In genomic region chr11:52001341-52001740, GRCm38 (mm10) we compare ENCODE assay signal across 8 mouse cellular contexts. TPM values are rescaled to one million over a fixed set of nuclear protein-coding genes. Genes with fewer than 3 reads are reported as not detected.
DNase-seq lines count a peak whose midpoint lies in the region; ATAC-seq lines count a peak whose summit lies in the region.

No protein-coding gene starts in this region.

- peak overlapping the region; percentile 88; the same call in 1 of the 2 replicates for H3K4me3 ChIP-seq in kidney, embryonic 14.5 days (ENCODE audit: low read length)
- peak overlapping the region; percentile 98; the same call in 1 of the 2 replicates for H3K4me3 ChIP-seq in forebrain, embryonic 14.5 days (ENCODE audit: low read depth, low read length)
- no peak overlapping the region; the same call in 1 of the 2 replicates for H3K4me3 ChIP-seq in liver, embryonic 15.5 days (replicated peaks)

- no peaks in the 10 kb centered on the region for H3K9me3 ChIP-seq in kidney, embryonic 14.5 days (ENCODE audit: control insufficient read depth, low read length)
- H3K9me3 ChIP-seq in forebrain, embryonic 14.5 days (replicated peaks; ENCODE audit: control insufficient read depth, low read length), result no peaks in the 10 kb centered on the region
- no peaks in the 10 kb centered on the region for H3K9me3 ChIP-seq in liver, embryonic 15.5 days (replicated peaks)

- H3K36me3 ChIP-seq in kidney, embryonic 14.5 days (ENCODE audit: control insufficient read depth, insufficient read depth, low read length), result peaks cover 14% of the 10 kb centered on the region
- H3K36me3 ChIP-seq in forebrain, embryonic 14.5 days (ENCODE audit: control insufficient read depth, insufficient read depth, low read length), result peaks cover 15% of the 10 kb centered on the region
- peaks cover 15% of the 10 kb centered on the region for H3K36me3 ChIP-seq in liver, embryonic 15.5 days (replicated peaks)

- H3K4me2 ChIP-seq in kidney, embryonic 14.5 days (replicated peaks; ENCODE audit: low read depth, low read length), result peak overlapping the region; percentile 17
- peak overlapping the region; percentile 58 for H3K4me2 ChIP-seq in forebrain, embryonic 14.5 days (ENCODE audit: low read length)
- H3K4me2 ChIP-seq in liver, embryonic 15.5 days, result peak overlapping the region; percentile 81

- no peak for DNase-seq in kidney, postnatal 25 days
- DNase-seq in ZHBTc4 (ENCODE audit: low read depth, low spot score), result peak; percentile 8
- DNase-seq in forebrain, embryonic 14.5 days (ENCODE audit: low spot score), result no peak
- no peak for DNase-seq in left cerebral cortex, adult 11 months (ENCODE audit: low spot score)
- DNase-seq in urinary bladder, postnatal 36 days (ENCODE audit: low spot score in 2 of 2), result no peak

- H3K27me3 ChIP-seq in kidney, embryonic 14.5 days (ENCODE audit: control insufficient read depth, insufficient read depth, low read length), result no peaks in the 10 kb centered on the region
- no peaks in the 10 kb centered on the region for H3K27me3 ChIP-seq in forebrain, embryonic 14.5 days (replicated peaks; ENCODE audit: control insufficient read depth, insufficient read depth, low read length)
- no peaks in the 10 kb centered on the region for H3K27me3 ChIP-seq in liver, embryonic 15.5 days

- peaks cover 25% of the 10 kb centered on the region for H3K4me1 ChIP-seq in kidney, embryonic 14.5 days (ENCODE audit: control insufficient read depth, insufficient read depth, low read length)
- H3K4me1 ChIP-seq in forebrain, embryonic 14.5 days (ENCODE audit: control insufficient read depth, insufficient read depth, low read length), result peaks cover 31% of the 10 kb centered on the region
- peaks cover 63% of the 10 kb centered on the region for H3K4me1 ChIP-seq in liver, embryonic 15.5 days (replicated peaks)

- 58% methylated on average over 10 of the region's 10 CpGs for WGBS in kidney, embryonic 14.5 days
- 41% methylated on average over 10 of the region's 10 CpGs for WGBS in forebrain, embryonic 14.5 days
- WGBS in liver, embryonic 15.5 days (ENCODE audit: insufficient replicate concordance), result 61% methylated on average over 10 of the region's 10 CpGs

- ATAC-seq in kidney, embryonic 14.5 days (ENCODE audit: low FRiP score, low TSS enrichment), result no peak
- ATAC-seq in forebrain, embryonic 14.5 days, result no peak
- ATAC-seq in liver, embryonic 15.5 days (ENCODE audit: insufficient read depth), result no peak
- no peak for ATAC-seq in megakaryocyte progenitor cell, adult 5-6 weeks (replicated peaks; ENCODE audit: poor library complexity)

- H3K27ac ChIP-seq in kidney, embryonic 14.5 days (ENCODE audit: low read depth, low read length), result peak overlapping the region; percentile 53; the same call in 1 of the 2 replicates
- H3K27ac ChIP-seq in forebrain, embryonic 14.5 days (ENCODE audit: low read depth, low read length), result peak overlapping the region; percentile 94; the same call in 1 of the 2 replicates
- peak overlapping the region; percentile 45; the same call in 1 of the 2 replicates for H3K27ac ChIP-seq in liver, embryonic 15.5 days (replicated peaks)

- no peak overlapping the region; the same call in 1 of the 2 replicates for H3K9ac ChIP-seq in kidney, embryonic 14.5 days (ENCODE audit: low read depth, low read length)
- peak overlapping the region; percentile 50; the same call in 1 of the 2 replicates for H3K9ac ChIP-seq in forebrain, embryonic 14.5 days (ENCODE audit: low read length)
- no peak overlapping the region for H3K9ac ChIP-seq in liver, embryonic 15.5 days

RNA-seq across cellular contexts. Expression of gene Ube2b, which starts 0.8 kb away (rescaled TPM):
- polyA plus RNA-seq in kidney, embryonic 14.5 days (2014; fragmentation: Nextera tagmentation; extraction: Ambion mirVana), result 149 and 215 TPM in 2 replicates
- 189 and 211 TPM in 2 replicates for polyA plus RNA-seq in forebrain, embryonic 14.5 days (2014; fragmentation: Nextera tagmentation; extraction: Ambion mirVana)
- polyA plus RNA-seq in liver, embryonic 15.5 days (2015; fragmentation: Nextera tagmentation; extraction: Ambion mirVana), result 118 and 139 TPM in 2 replicates
- 84.4 and 88.0 TPM in 2 replicates for total RNA-seq in megakaryocyte progenitor cell, adult 5-6 weeks (2015)
- 68.8 and 102 TPM in 2 replicates for total RNA-seq in megakaryocyte progenitor cell, adult 5-6 weeks (2017)

RNA-seq across cellular contexts. Expression of gene Cdkl3, which starts 2.7 kb away (rescaled TPM):
- polyA plus RNA-seq in kidney, embryonic 14.5 days (2014; fragmentation: Nextera tagmentation; extraction: Ambion mirVana), result 9.7 and 10.1 TPM in 2 replicates
- 20.4 and 22.3 TPM in 2 replicates for polyA plus RNA-seq in forebrain, embryonic 14.5 days (2014; fragmentation: Nextera tagmentation; extraction: Ambion mirVana)
- polyA plus RNA-seq in liver, embryonic 15.5 days (2015; fragmentation: Nextera tagmentation; extraction: Ambion mirVana), result 0.78 and 1.3 TPM in 2 replicates
- total RNA-seq in megakaryocyte progenitor cell, adult 5-6 weeks (2015), result 3.3 and 4.1 TPM in 2 replicates
- 3.9 and 6.1 TPM in 2 replicates for total RNA-seq in megakaryocyte progenitor cell, adult 5-6 weeks (2017)

RNA-seq across cellular contexts. Expression of gene Cdkn2aipnl, which starts 33.9 kb away (rescaled TPM):
- 87.9 and 104 TPM in 2 replicates for polyA plus RNA-seq in kidney, embryonic 14.5 days (2014; fragmentation: Nextera tagmentation; extraction: Ambion mirVana)
- 117 and 121 TPM in 2 replicates for polyA plus RNA-seq in forebrain, embryonic 14.5 days (2014; fragmentation: Nextera tagmentation; extraction: Ambion mirVana)
- polyA plus RNA-seq in liver, embryonic 15.5 days (2015; fragmentation: Nextera tagmentation; extraction: Ambion mirVana), result 46.3 and 48.6 TPM in 2 replicates
- total RNA-seq in megakaryocyte progenitor cell, adult 5-6 weeks (2015), result 93.9 and 114 TPM in 2 replicates
- total RNA-seq in megakaryocyte progenitor cell, adult 5-6 weeks (2017), result 66.9 and 67.3 TPM in 2 replicates

Comparison
In these comparisons a context has a peak if more than half of its experiments do, and no peak if none do; other contexts are left out.
1. H3K4me2 ChIP-seq: peak in every context shown above with its lines; median percentile 81 in liver, embryonic 15.5 days; 58 in forebrain, embryonic 14.5 days; 17 in kidney, embryonic 14.5 days.